Mouse (Mus musculus) cortical plate, adult 2 months (tissue): ENCODE results near the gene Fam214a.

ENCODE experiments used
- CTCF ChIP-seq: fragments of 200-500 bp; IDR thresholded peaks from 2 replicates; pipeline ENCODE4 v1.5.1; 2011; ENCODE audit warnings: mild to moderate bottlenecking, control low read depth, low read length; ENCODE audit not compliant: insufficient read depth; ENCODE audit errors: extremely low read depth
- POLR2A ChIP-seq: fragments of 200-500 bp; IDR thresholded peaks from 2 replicates; pipeline ENCODE4 v1.6.1; 2011; ENCODE audit warnings: mild to moderate bottlenecking, low read length, control low read depth; ENCODE audit not compliant: insufficient read depth; ENCODE audit errors: extremely low read depth

GRCm38 (mm10) chr9:74974758-74975157, 22.1 kb downstream of the Fam214a start:
- TF ChIP-seq POLR2A (no peak), CTCF (no peak)
